Mouse (Mus musculus) midbrain, embryonic 15.5 days (tissue): Measurements from ENCODE around the gene Trpm5. TPM values are rescaled to one million over a fixed set of nuclear protein-coding genes. Genes with fewer than 3 reads are reported as not detected.

ENCODE experiments used
- ATAC-seq: fragments of 200-750 bp; cut with Nextera tagmentation; replicated peaks from 2 replicates; pipeline ENCODE4 v1.8.0; 2017; ENCODE audit warnings: moderate TSS enrichment
- H3K27ac ChIP-seq: fragments of 300-500 bp; sonication (generic); 2 replicates; pipeline ENCODE4 v1.5.1; 2015; ENCODE audit warnings: mild to moderate bottlenecking, inconsistent platforms
- H3K27me3 ChIP-seq: fragments of 300-500 bp; sonication (generic); replicated peaks from 2 replicates; pipeline ENCODE4 v1.6.1; 2015; ENCODE audit warnings: inconsistent platforms
- H3K36me3 ChIP-seq: fragments of 300-500 bp; sonication (generic); replicated peaks from 2 replicates; pipeline ENCODE4 v1.6.1; 2015; ENCODE audit warnings: inconsistent platforms
- H3K4me1 ChIP-seq: fragments of 300-500 bp; sonication (generic); 2 replicates; pipeline ENCODE4 v1.6.1; 2015; ENCODE audit warnings: inconsistent platforms
- H3K4me2 ChIP-seq: fragments of 300-500 bp; sonication (generic); 2 replicates; pipeline ENCODE4 v1.6.1; 2015; ENCODE audit warnings: inconsistent platforms, mild to moderate bottlenecking, moderate library complexity
- H3K4me3 ChIP-seq: fragments of 300-500 bp; sonication (generic); 2 replicates; pipeline ENCODE4 v1.5.1; 2015; ENCODE audit warnings: mild to moderate bottlenecking, inconsistent platforms
- H3K9ac ChIP-seq: fragments of 300-500 bp; sonication (generic); 2 replicates; pipeline ENCODE4 v1.6.1; 2015; ENCODE audit warnings: mild to moderate bottlenecking, inconsistent platforms
- H3K9me3 ChIP-seq: fragments of 300-500 bp; sonication (generic); 2 replicates; pipeline ENCODE4 v1.6.1; 2016; ENCODE audit warnings: inconsistent platforms
- WGBS: fragments of 180-500 bp; shearing (Covaris S2); methylation state at CpG from one replicate; pipeline ENCODE4 v1.1.7; 2015; ENCODE audit warnings: mixed read lengths; 5-methylcytosine and 5-hydroxymethylcytosine counted together
- polyA plus RNA-seq: library from polyadenylated mRNA; unstranded; fragments of >200 nt; fragmentation: Nextera tagmentation; extraction: Ambion mirVana; gene quantifications from 2 replicates; pipeline ENCODE4 v1.2.1, GENCODE M21; 2015

Trpm5 gene
- polyA plus RNA-seq, 1 experiment from 2014 or later, result 1.6 TPM

DNA sequence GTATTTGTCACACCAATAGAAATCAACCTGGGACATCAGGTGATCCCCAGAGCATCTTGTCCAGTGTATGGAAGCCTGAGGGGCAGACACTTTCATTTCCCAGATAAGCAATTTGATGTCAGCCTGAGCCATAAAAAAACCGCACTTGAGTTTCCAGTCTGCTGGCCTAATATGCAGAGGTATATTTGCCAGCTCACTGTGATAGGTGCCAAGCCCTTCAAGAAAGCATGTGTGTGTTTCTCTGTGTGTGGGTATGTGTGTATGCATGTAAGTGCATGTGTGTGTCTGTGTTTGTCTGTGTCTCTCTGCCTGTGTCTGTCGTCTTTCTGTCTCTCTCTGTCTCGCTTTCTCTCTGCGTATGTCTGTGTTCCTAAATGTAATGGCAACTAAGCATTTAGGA lies 67.2 kb downstream of the Trpm5 start:
- Histone ChIP-seq H3K27ac (no peak overlapping the region), H3K4me2 (no peak overlapping the region), H3K27me3 (no peaks in the 10 kb centered on the region), H3K4me1 (no peaks in the 10 kb centered on the region), H3K9ac (no peak overlapping the region), H3K36me3 (no peaks in the 10 kb centered on the region), H3K9me3 (no peaks in the 10 kb centered on the region), H3K4me3 (no peak overlapping the region)
- no peak for ATAC-seq
- WGBS, result 97% methylated on average over 4 of the region's 4 CpGs

DNA sequence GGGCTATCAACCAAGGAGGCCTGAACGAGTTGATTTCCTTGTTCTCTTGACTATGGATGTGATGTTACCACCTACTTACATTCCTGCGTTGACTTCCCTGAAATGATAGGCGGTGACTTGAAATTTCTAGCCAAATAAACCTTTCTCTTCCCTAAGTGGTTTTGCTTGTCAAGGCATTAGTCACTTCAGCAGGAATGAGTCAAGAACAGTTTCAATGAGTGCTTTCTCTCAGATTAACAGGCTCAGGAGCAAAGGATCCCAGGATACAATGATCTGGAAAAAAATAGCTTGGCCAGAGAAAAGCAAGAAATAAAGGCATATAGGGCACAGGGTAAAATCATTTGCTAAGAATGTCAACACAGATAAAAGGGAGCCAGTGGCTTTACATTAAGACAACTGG lies 68.9 kb downstream of the Trpm5 start:
- Histone ChIP-seq H3K27me3 (no peaks in the 10 kb centered on the region), H3K4me2 (no peak overlapping the region), H3K9me3 (no peaks in the 10 kb centered on the region), H3K4me1 (no peaks in the 10 kb centered on the region), H3K36me3 (no peaks in the 10 kb centered on the region), H3K9ac (no peak overlapping the region), H3K4me3 (no peak overlapping the region), H3K27ac (no peak overlapping the region)
- WGBS, result 92% methylated on average over 3 of the region's 3 CpGs
- ATAC-seq, result no peak

DNA sequence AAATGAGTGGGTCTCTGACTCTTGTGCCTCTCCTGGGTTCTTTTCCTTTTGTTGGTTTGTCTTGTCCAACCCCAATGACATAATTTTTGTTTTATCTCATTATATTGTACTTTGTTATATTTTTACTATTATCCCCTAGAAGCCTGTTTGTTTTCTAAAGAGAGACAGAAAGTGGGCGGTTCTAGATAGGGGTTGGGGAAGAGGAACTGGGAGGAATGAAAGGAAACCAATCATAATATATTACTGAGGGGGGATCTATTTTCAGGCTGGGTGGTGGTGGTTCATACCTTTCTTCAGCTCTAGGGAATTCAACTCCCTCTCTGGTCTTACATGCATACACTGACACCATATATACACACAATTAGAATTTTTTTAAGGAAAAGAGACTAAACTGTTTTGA lies 70.1 kb downstream of the Trpm5 start:
- H3K27ac ChIP-seq, result no peak overlapping the region
- no peaks in the 10 kb centered on the region for H3K27me3 ChIP-seq
- H3K36me3 ChIP-seq, result no peaks in the 10 kb centered on the region
- H3K9me3 ChIP-seq, result no peaks in the 10 kb centered on the region
- H3K4me3 ChIP-seq, result no peak overlapping the region
- no peaks in the 10 kb centered on the region for H3K4me1 ChIP-seq
- H3K4me2 ChIP-seq, result no peak overlapping the region
- ATAC-seq, result no peak
- no peak overlapping the region for H3K9ac ChIP-seq
- 88% methylated on average over 1 of the region's 1 CpGs for WGBS

DNA sequence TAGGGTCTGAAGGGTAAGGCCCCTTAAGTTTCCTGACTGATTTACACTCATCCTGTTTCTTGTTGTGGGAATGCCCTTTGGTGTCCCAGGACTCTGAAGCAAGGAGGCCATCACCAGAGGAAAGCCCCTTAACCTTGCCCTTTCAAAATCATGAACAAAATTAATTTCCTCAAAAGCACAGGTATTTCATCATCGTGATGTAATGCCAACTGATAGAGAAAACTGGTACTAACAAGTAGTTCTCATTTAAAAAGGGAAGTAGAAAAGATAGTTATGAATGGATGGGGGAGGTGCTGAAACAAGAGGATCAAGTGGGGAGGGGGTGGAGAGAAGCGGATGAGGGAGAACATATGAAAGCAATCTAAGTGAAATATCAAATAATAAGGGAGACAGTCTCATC lies 70.9 kb downstream of the Trpm5 start:
- Histone ChIP-seq H3K27me3 (no peaks in the 10 kb centered on the region), H3K36me3 (no peaks in the 10 kb centered on the region), H3K9me3 (no peaks in the 10 kb centered on the region), H3K4me3 (no peak overlapping the region), H3K4me2 (no peak overlapping the region), H3K4me1 (no peaks in the 10 kb centered on the region), H3K9ac (no peak overlapping the region), H3K27ac (no peak overlapping the region)
- 92% methylated on average over 2 of the region's 2 CpGs for WGBS
- ATAC-seq, result no peak

DNA sequence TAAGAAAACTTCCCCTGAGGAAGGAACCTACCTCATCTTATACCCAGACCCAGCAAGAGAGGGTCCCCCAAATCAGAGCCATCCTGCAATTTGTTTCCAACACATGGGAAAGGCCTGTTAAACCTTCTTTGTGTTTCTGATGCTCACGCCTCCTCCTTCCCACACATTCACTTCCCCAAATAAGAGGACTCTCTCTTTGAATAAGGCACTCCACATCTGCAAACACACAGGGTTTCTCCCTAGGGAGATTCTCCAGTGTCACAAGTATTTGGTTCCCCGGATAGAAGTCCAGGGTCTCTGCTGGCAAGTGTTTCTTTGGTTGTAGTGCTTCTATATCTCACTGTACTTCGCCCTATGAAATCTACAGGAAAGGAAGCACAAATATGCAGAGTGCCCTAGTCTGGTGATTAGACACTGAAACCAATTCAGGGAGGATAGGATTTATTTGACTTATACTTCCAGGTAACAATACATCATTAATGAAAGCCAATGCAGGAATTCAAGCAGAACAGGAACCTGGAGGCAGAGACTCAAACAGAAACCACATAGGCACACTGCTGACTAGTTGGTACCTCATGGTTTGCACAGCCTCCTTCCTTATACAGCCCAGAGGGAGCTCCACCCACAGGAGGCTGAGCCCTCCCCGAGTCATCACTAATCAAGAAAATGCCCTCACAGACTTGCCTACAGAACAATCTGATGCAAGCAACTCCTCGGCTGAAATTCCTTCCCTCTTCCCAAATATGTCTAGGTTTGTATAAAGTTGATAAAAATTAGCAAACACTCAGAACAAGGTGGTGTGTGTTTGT lies 72.9 kb downstream of the Trpm5 start:
- Histone ChIP-seq H3K9me3 (no peaks in the 10 kb centered on the region), H3K27me3 (no peaks in the 10 kb centered on the region), H3K27ac (no peak overlapping the region), H3K4me2 (no peak overlapping the region), H3K36me3 (no peaks in the 10 kb centered on the region), H3K4me3 (no peak overlapping the region), H3K9ac (no peak overlapping the region), H3K4me1 (no peaks in the 10 kb centered on the region)
- 66% methylated on average over 5 of the region's 5 CpGs for WGBS
- no peak for ATAC-seq

DNA sequence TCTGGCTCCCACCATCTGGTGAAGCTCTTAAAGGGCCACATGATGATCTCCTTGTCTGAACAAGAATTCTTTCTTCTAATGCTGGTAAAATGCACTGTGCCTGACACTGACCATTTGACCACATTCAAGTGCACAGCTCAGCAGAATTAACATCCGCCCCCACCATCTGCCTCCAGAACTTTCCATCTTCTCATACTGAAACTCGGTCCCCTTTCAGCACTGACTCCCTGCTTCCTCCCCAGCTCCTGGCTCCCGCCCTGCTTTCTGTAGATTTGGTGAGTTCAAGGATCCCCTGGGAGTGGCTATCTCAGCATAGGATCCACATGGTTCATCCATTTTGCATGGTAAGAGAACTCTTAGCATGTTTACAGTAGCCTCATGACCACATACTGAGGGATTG lies 73.7 kb downstream of the Trpm5 start:
- no peaks in the 10 kb centered on the region for H3K36me3 ChIP-seq
- WGBS, result 82% methylated on average over 3 of the region's 3 CpGs
- no peak overlapping the region for H3K27ac ChIP-seq
- no peak overlapping the region for H3K9ac ChIP-seq
- no peak overlapping the region for H3K4me2 ChIP-seq
- H3K27me3 ChIP-seq, result no peaks in the 10 kb centered on the region
- H3K4me3 ChIP-seq, result no peak overlapping the region
- peaks cover 6% of the 10 kb centered on the region; the same call in 1 of the 2 replicates for H3K4me1 ChIP-seq
- ATAC-seq, result no peak
- no peaks in the 10 kb centered on the region for H3K9me3 ChIP-seq

DNA sequence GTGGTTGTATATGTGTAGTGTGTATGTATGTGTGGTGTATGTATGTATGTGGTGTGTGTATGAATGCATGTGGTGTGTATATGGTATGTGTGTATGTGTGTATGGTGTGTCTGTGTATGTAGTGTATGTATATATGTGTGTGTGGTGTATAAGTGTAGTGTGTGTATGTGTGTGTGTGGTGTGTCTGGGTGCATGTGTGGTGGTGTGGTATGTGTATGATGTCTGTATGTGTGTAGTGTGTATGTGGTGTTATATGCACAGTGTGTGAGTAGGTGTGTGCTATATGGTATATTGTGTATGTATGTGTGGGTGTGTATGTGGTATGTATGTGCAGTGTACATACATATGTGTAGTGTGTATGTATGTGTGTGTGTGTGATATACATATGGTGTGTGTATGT lies 74.4 kb downstream of the Trpm5 start:
- Histone ChIP-seq H3K36me3 (no peaks in the 10 kb centered on the region), H3K27me3 (no peaks in the 10 kb centered on the region), H3K27ac (no peak overlapping the region), H3K9ac (no peak overlapping the region), H3K4me3 (no peak overlapping the region), H3K9me3 (no peaks in the 10 kb centered on the region), H3K4me2 (no peak overlapping the region), H3K4me1 (peaks cover 8% of the 10 kb centered on the region; the same call in 1 of the 2 replicates)
- ATAC-seq, result no peak

Other genes starting within 250 kb of the Trpm5 start
- 34.3 and 35.5 TPM in 2 replicates for gene Th, start 163.5 kb downstream of the Trpm5 start, polyA plus RNA-seq
- gene Ascl2, start 125.4 kb downstream of the Trpm5 start, polyA plus RNA-seq, result 0.20 and 0.58 TPM in 2 replicates
- gene Tspan32, start 89.6 kb downstream of the Trpm5 start, polyA plus RNA-seq, result 0.66 and 0.97 TPM in 2 replicates
- 374 and 398 TPM in 2 replicates for gene Cd81, start 41.9 kb downstream of the Trpm5 start, polyA plus RNA-seq
- 103 and 114 TPM in 2 replicates for gene Tssc4, start 25.4 kb downstream of the Trpm5 start, polyA plus RNA-seq
- 1.3 and 1.8 TPM in 2 replicates for gene Kcnq1, start 11.7 kb upstream of the Trpm5 start, polyA plus RNA-seq